Mouse (Mus musculus) C2C12 (cell line): Measurements from ENCODE around the gene Mrpl49.

Source experiments
- CEBPB ChIP-seq: IDR thresholded peaks from one replicate; pipeline ENCODE4 v1.6.1; 2011; ENCODE audit warnings: low read depth, mild to moderate bottlenecking, control low read depth, moderate library complexity
- CTCF ChIP-seq: IDR thresholded peaks from one replicate; pipeline ENCODE4 v1.5.1; 2011; ENCODE audit not compliant: control insufficient read depth, insufficient read depth, insufficient read length
- FOSL1 ChIP-seq: IDR thresholded peaks from one replicate; pipeline ENCODE4 v1.8.0; 2011; ENCODE audit warnings: mild to moderate bottlenecking, low read length; ENCODE audit not compliant: poor library complexity, insufficient read depth, severe bottlenecking
- MAX ChIP-seq: IDR thresholded peaks from one replicate; pipeline ENCODE4 v1.6.1; 2011; ENCODE audit warnings: mild to moderate bottlenecking, control low read depth
- USF1 ChIP-seq: IDR thresholded peaks from one replicate; pipeline ENCODE4 v1.6.1; 2011; ENCODE audit warnings: low read depth, mild to moderate bottlenecking, control low read depth, moderate library complexity

DNA sequence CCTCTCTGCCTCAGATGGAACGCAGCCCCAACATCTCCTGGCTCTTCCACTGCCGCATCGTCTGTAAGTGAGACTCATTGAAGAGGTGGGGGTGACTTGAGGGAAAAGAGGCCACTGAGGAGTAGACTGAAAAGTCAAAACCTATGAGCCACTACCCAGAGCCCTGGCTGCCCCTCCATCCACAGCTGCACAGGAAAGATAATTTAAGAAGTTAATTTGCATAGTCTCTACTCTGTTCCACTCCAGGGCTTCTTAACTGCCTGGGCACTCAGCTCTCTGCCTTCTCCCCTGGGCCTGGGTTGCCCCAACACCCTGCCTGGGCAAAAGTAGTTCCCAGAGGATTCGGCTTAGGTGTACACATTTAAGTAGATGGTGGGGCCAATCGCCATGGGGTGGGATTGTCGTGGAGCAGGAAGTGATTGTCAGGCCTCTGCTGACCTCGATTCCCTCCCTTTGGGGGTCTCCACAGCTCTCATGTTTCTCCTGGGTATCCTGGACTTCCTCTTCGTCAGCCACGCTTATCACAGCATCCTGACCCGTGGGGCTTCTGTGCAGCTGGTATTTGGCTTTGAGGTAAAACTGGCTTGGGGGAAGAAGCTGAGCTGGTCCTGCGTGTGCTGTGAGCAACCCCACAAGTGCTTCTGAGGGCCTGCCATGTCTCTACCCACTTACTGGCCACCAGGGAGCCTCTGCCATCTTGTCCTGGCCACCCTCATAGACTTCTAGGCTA is 8.7 kb downstream of the Mrpl49 start:
- TF ChIP-seq CTCF (no peak), MAX (no peak), CEBPB (no peak), USF1 (no peak), FOSL1 (no peak)
